Mouse (Mus musculus) hindbrain, postnatal 0 days (tissue): ENCODE results near the gene Trmt2b. TPM values are rescaled to one million over a fixed set of nuclear protein-coding genes. Genes with fewer than 3 reads are reported as not detected.
A peak's percentile ranks its signal among the peaks of the same experiment; 100 is the strongest.

ENCODE experiments used
- ATAC-seq: fragments of 200-750 bp; cut with Nextera tagmentation; 2 replicates; pipeline ENCODE4 v1.8.0; 2017; ENCODE audit warnings: mild to moderate bottlenecking, moderate TSS enrichment, moderate library complexity
- DNase-seq: peaks from one replicate; pipeline ENCODE4 v3.0.0-alpha.2; 2015; ENCODE audit warnings: low spot score
- H3K27ac ChIP-seq: fragments of 300-500 bp; sonication (generic); 2 replicates; pipeline ENCODE4 v1.5.1; 2014; ENCODE audit warnings: mild to moderate bottlenecking
- H3K27me3 ChIP-seq: fragments of 300-500 bp; sonication (generic); 2 replicates; pipeline ENCODE4 v1.6.1; 2014; ENCODE audit warnings: low read length, mixed read lengths; ENCODE audit not compliant: insufficient read depth
- H3K36me3 ChIP-seq: fragments of 300-500 bp; sonication (generic); 2 replicates; pipeline ENCODE4 v1.6.1; 2014; ENCODE audit warnings: low read length, mixed read lengths; ENCODE audit not compliant: insufficient read depth
- H3K4me1 ChIP-seq: fragments of 300-500 bp; sonication (generic); 2 replicates; pipeline ENCODE4 v1.6.1; 2014; ENCODE audit warnings: antibody characterized with exemption, low read length, mixed read lengths; ENCODE audit not compliant: insufficient read depth
- H3K4me2 ChIP-seq: fragments of 300-500 bp; sonication (generic); 2 replicates; pipeline ENCODE4 v1.6.1; 2014; ENCODE audit warnings: low read depth, mild to moderate bottlenecking, low read length, moderate library complexity, mixed read lengths
- H3K4me3 ChIP-seq: fragments of 300-500 bp; sonication (generic); 2 replicates; pipeline ENCODE4 v1.5.1; 2014; ENCODE audit warnings: low read length
- H3K9ac ChIP-seq: fragments of 300-500 bp; sonication (generic); replicated peaks from 2 replicates; pipeline ENCODE4 v1.6.1; 2014; ENCODE audit warnings: mild to moderate bottlenecking, low read length, moderate library complexity, mixed read lengths
- H3K9me3 ChIP-seq: fragments of 300-500 bp; sonication (generic); 2 replicates; pipeline ENCODE4 v1.6.1; 2016; ENCODE audit warnings: low read length, mixed read lengths
- CTCF ChIP-seq: IDR thresholded peaks from 2 replicates; pipeline ENCODE4 v1.5.1; 2016; ENCODE audit warnings: antibody characterized with exemption, control low read depth, low read depth
- WGBS: fragments of 180-500 bp; shearing (Covaris S2); extraction: QIAGEN DNeasy Blood & Tissue Kit; methylation state at CpG from one replicate; pipeline ENCODE4 v1.1.7; 2014; 5-methylcytosine and 5-hydroxymethylcytosine counted together
- polyA plus RNA-seq: library from polyadenylated mRNA; unstranded; fragments of >200 nt; fragmentation: Nextera tagmentation; extraction: Ambion mirVana; gene quantifications from 2 replicates; pipeline ENCODE4 v1.2.1, GENCODE M21; 2015
- total RNA-seq: library from RNA; depleted of rRNA; stranded (reverse); fragments of >200 nt; gene quantifications from 2 replicates; pipeline ENCODE4 v1.2.3, GENCODE M21; 2014

The Trmt2b gene
- total and polyA plus RNA-seq, 2 experiments from 2014 or later, result 6.3 to 6.4 TPM

DNA sequence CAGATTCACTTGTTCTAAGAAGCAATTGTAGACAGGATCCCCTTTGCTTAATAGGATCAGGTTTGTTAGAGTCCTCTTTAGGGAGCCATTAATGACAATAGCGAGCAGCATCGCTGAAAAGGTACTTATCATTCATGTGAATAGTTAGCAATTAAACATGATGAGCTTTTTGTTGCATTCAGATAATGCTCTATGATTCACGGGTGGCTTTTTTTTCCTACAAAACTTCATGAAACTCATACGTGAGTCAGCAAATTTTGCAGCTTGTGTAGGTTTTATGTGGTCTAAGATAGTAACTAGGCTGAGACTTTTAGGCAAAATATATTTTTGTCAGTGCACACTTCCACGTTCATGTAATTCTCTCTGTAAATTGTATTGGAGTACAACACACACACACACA lies 23.4 kb upstream of the Trmt2b start:
- DNase-seq (no peak), ATAC-seq (no peak)
- 58% methylated on average over 5 of the region's 5 CpGs for WGBS

GRCm38 (mm10) chrX:134297195-134297594 lies 20.4 kb upstream of the Trmt2b start:
- peak; percentile 39; the same call in 1 of the 2 replicates for ATAC-seq
- WGBS, result 36% methylated on average over 4 of the region's 4 CpGs
- no peaks in the 10 kb centered on the region for H3K27me3 ChIP-seq

More for the DNA sequence above, 23.4 kb upstream of the Trmt2b start:
- no peaks in the 10 kb centered on the region for H3K4me1 ChIP-seq
- no peak for TF ChIP-seq CTCF
- no peak overlapping the region for H3K27ac ChIP-seq
- H3K4me2 ChIP-seq, result no peak overlapping the region
- no peaks in the 10 kb centered on the region for H3K9me3 ChIP-seq
- H3K27me3 ChIP-seq, result no peaks in the 10 kb centered on the region
- H3K36me3 ChIP-seq, result no peaks in the 10 kb centered on the region
- no peak overlapping the region for H3K9ac ChIP-seq
- no peak overlapping the region for H3K4me3 ChIP-seq

DNA sequence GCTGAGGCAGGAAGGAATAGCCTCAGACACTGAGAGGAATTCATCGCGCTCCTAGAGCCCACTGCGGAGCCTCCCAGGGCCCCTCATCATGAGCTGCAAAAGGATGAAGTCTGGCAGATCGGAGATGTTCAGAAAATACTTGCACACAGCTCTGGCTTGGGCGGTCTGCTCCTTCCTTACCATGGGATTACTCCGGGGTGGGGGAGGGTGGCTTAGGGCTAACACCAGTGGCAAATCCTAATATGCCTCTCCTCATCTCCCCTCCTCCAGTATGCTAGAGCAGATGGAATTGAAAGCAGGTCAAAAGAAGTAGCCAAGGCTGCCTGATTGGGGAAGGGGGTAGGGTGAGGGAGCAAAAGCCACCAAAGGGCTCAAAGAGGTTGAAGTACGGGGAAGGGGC lies 20.0 kb upstream of the Trmt2b start:
- Histone ChIP-seq H3K9me3 (no peaks in the 10 kb centered on the region), H3K4me2 (peak overlapping the region; percentile 55), H3K4me3 (peak overlapping the region; percentile 51), H3K27me3 (no peaks in the 10 kb centered on the region), H3K9ac (peak overlapping the region; percentile 53), H3K4me1 (no peaks in the 10 kb centered on the region), H3K27ac (peak overlapping the region; percentile 68; the same call in 1 of the 2 replicates), H3K36me3 (no peaks in the 10 kb centered on the region)
- peak; percentile 63 for ATAC-seq
- DNase-seq, result no peak
- no peak for TF ChIP-seq CTCF
- WGBS, result 39% methylated on average over 7 of the region's 7 CpGs

More at GRCm38 (mm10) chrX:134297195-134297594, 20.4 kb upstream of the Trmt2b start:
- no peak for TF ChIP-seq CTCF
- peak overlapping the region; percentile 51 for H3K4me3 ChIP-seq
- DNase-seq, result no peak
- H3K4me1 ChIP-seq, result no peaks in the 10 kb centered on the region
- H3K4me2 ChIP-seq, result peak overlapping the region; percentile 55
- no peaks in the 10 kb centered on the region for H3K36me3 ChIP-seq
- no peaks in the 10 kb centered on the region for H3K9me3 ChIP-seq
- peak overlapping the region; percentile 53 for H3K9ac ChIP-seq
- H3K27ac ChIP-seq, result peak overlapping the region; percentile 68; the same call in 1 of the 2 replicates

GRCm38 (mm10) chrX:134296301-134296700 lies 19.5 kb upstream of the Trmt2b start:
- peak overlapping the region; percentile 51 for H3K4me3 ChIP-seq
- H3K4me2 ChIP-seq, result peak overlapping the region; percentile 55
- no peaks in the 10 kb centered on the region for H3K4me1 ChIP-seq
- no peaks in the 10 kb centered on the region for H3K9me3 ChIP-seq
- no peak for TF ChIP-seq CTCF
- 32% methylated on average over 9 of the region's 9 CpGs for WGBS
- no peaks in the 10 kb centered on the region for H3K36me3 ChIP-seq
- no peaks in the 10 kb centered on the region for H3K27me3 ChIP-seq
- peak overlapping the region; percentile 68; the same call in 1 of the 2 replicates for H3K27ac ChIP-seq
- H3K9ac ChIP-seq, result peak overlapping the region; percentile 53
- ATAC-seq (peak; percentile 50), DNase-seq (peak; percentile 18)

- Histone ChIP-seq H3K27ac (no peak overlapping the region), H3K4me2 (no peak overlapping the region), H3K36me3 (no peaks in the 10 kb centered on the region), H3K9ac (no peak overlapping the region), H3K4me3 (no peak overlapping the region), H3K9me3 (no peaks in the 10 kb centered on the region), H3K27me3 (no peaks in the 10 kb centered on the region), H3K4me1 (no peaks in the 10 kb centered on the region)
- no peak for ATAC-seq
- no peak for TF ChIP-seq CTCF
- DNase-seq, result no peak
- WGBS, result 98% methylated on average over 2 of the region's 2 CpGs
Observed at GRCm38 (mm10) chrX:134287305-134287704, 10.5 kb upstream of the Trmt2b start.

DNA sequence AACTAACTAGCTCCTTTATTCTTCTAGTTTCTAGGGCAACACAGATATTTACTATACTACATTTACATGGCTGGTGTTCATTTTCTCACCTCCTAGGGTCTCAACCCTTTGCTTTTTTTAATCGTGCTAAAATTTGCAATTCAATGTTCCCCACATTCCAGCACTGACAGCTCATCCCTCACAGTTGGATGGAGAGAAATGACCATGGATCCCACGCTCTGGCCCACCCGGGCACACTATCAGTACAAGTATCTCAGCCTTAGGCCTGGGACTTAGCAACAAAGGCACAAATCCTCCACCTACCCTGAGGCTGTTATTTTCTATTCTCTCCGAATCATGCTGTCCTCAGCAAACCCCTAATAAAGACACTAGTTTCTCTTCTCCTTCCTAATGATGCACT lies 9.0 kb upstream of the Trmt2b start:
- WGBS, result 41% methylated on average over 4 of the region's 4 CpGs
- Histone ChIP-seq H3K36me3 (no peaks in the 10 kb centered on the region), H3K4me1 (no peaks in the 10 kb centered on the region), H3K4me3 (no peak overlapping the region), H3K9me3 (no peaks in the 10 kb centered on the region), H3K9ac (no peak overlapping the region), H3K27me3 (no peaks in the 10 kb centered on the region), H3K27ac (no peak overlapping the region), H3K4me2 (no peak overlapping the region)
- DNase-seq, result no peak
- TF ChIP-seq CTCF, result no peak
- no peak for ATAC-seq

GRCm38 (mm10) chrX:134285102-134285501 lies 8.3 kb upstream of the Trmt2b start:
- 88% methylated on average over 2 of the region's 2 CpGs for WGBS
- no peaks in the 10 kb centered on the region for H3K9me3 ChIP-seq
- no peak overlapping the region for H3K27ac ChIP-seq
- H3K27me3 ChIP-seq, result no peaks in the 10 kb centered on the region
- ATAC-seq (no peak), DNase-seq (peak; percentile 38)
- no peaks in the 10 kb centered on the region for H3K4me1 ChIP-seq
- no peaks in the 10 kb centered on the region for H3K36me3 ChIP-seq
- TF ChIP-seq CTCF, result no peak
- H3K4me3 ChIP-seq, result no peak overlapping the region
- no peak overlapping the region for H3K9ac ChIP-seq
- H3K4me2 ChIP-seq, result no peak overlapping the region
